Mouse (Mus musculus) kidney, adult 18-20 months (tissue): ENCODE results near the gene Kcnk2.
"Not testable (repeated sequence)": the region's sequence is repeated elsewhere in the genome, so short reads cannot be mapped to it uniquely, and the experiment has no call there.

Source experiments
- DNase-seq: peaks from one replicate; pipeline ENCODE4 v3.0.0; 2021

Kcnk2 gene

GRCm38 (mm10) chr1:189342416-189343104 is 59.5 kb downstream of the Kcnk2 start:
- DNase-seq = no peak

GRCm38 (mm10) chr1:189341381-189341917 is 60.6 kb downstream of the Kcnk2 start:
- no peak for DNase-seq

GRCm38 (mm10) chr1:189315896-189316295 is 86.2 kb downstream of the Kcnk2 start:
- DNase-seq = no peak

GRCm38 (mm10) chr1:189314495-189314894 is 87.6 kb downstream of the Kcnk2 start:
- DNase-seq = no peak

GRCm38 (mm10) chr1:189313750-189314149 is 88.3 kb downstream of the Kcnk2 start:
- DNase-seq = no peak

- DNase-seq = no peak
Observed at GRCm38 (mm10) chr1:189310145-189310544, 91.9 kb downstream of the Kcnk2 start.

- no peak for DNase-seq
Observed at GRCm38 (mm10) chr1:189304988-189305522, 97.0 kb downstream of the Kcnk2 start.

- DNase-seq = no peak
Observed at GRCm38 (mm10) chr1:189303001-189303400, 99.1 kb downstream of the Kcnk2 start.

- DNase-seq = no peak
Observed at GRCm38 (mm10) chr1:189293679-189294406, 108.2 kb downstream of the Kcnk2 start.

- DNase-seq = no peak
Observed at GRCm38 (mm10) chr1:189290885-189291284, 111.2 kb downstream of the Kcnk2 start.

GRCm38 (mm10) chr1:189288948-189289347 is 113.1 kb downstream of the Kcnk2 start:
- DNase-seq = no peak

- no peak for DNase-seq
Observed at GRCm38 (mm10) chr1:189272281-189272680, 129.8 kb downstream of the Kcnk2 start.

- DNase-seq = no peak
Observed at GRCm38 (mm10) chr1:189253631-189254030, 148.4 kb downstream of the Kcnk2 start.

- no peak for DNase-seq
Observed at GRCm38 (mm10) chr1:189253207-189253606, 148.9 kb downstream of the Kcnk2 start.

- DNase-seq = not testable (repeated sequence)
Observed at GRCm38 (mm10) chr1:189243206-189243605, 158.9 kb downstream of the Kcnk2 start.

GRCm38 (mm10) chr1:189235261-189235660 is 166.8 kb downstream of the Kcnk2 start:
- no peak for DNase-seq

- no peak for DNase-seq
Observed at GRCm38 (mm10) chr1:189232829-189233228, 169.2 kb downstream of the Kcnk2 start.

- DNase-seq = no peak
Observed at GRCm38 (mm10) chr1:189228222-189229084, 173.6 kb downstream of the Kcnk2 start.

- no peak for DNase-seq
Observed at GRCm38 (mm10) chr1:189227479-189227878, 174.6 kb downstream of the Kcnk2 start.

- DNase-seq = no peak
Observed at GRCm38 (mm10) chr1:189219051-189219450, 183.0 kb downstream of the Kcnk2 start.

GRCm38 (mm10) chr1:189217751-189218564 is 184.1 kb downstream of the Kcnk2 start:
- no peak for DNase-seq

- no peak for DNase-seq
Observed at GRCm38 (mm10) chr1:189215131-189215530, 186.9 kb downstream of the Kcnk2 start.
